Mouse (Mus musculus): ENCODE results near the gene Plet1.
A peak's percentile ranks its signal among the peaks of the same experiment; 100 is the strongest.

Gene Plet1

DNA sequence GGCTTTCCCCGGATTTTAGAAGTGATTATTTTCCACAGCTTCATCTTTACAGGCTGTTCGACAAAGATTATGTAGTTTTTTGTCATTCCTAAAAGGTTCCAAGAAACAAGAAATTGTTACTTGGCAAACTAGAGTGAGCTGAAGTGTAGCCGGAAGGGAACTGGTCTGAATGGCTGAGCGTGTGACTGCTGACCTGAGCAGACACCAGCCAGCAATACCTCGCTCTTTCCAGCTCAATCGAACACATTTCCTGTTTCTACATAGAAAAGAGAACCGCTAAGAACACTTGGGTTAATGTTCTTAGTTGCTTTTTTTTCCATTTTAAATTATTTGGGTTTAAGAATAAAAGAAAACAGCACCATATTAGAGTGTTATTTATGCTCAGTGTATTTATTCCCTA is 45.8 kb downstream of the Plet1 start:
- DNase-seq = no peak

GRCm38 (mm10) chr9:50542401-50542800 is 48.1 kb downstream of the Plet1 start:
- no peak for DNase-seq

DNA sequence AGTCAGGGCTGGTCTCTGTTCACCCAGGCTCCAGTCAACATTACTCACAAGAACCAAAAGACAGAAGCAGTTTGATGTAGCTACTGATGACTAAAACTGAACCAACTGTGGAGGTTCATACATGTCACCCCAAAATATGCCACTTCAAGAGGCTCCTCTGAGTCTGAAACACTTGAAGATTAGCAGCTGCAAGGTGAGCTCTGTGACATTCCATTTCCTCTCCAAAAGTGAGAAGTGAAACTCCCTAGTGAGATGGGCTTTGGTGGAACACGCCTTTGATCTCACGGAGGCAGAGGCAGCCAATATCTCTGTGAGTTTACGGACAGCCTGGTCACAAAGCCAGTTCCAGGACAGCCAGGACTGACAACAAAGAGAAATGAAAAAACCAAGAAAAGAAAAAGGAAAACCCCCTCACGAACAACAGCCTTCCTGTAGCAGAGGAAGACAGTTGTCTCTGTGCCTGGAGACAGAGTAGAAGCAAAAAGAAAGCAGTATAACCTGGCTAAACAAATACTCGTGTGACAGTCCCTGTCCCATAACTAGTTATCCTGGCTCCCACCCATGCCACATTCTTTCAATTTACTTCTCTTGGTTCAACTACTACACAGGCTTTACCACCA is 53.6 kb downstream of the Plet1 start:
- DNase-seq = no peak

DNA sequence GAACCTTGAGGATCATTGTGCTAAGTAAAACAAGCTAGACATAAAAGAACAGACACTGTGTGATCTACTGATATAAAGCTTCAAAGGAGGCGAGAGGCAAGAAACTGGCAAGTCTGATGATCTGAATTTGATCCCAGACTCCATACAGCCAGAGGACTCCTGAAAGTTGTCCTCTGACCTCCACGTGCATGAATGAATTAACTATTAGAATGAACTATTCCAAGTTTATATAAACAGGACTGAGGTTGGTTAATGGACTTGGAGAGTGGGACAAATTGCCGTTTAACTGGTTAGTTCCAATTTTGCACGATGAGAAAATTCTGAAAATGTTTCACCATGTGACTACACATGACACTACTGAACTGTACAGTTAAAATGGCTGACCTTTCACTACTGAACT is 54.6 kb downstream of the Plet1 start:
- no peak for DNase-seq

DNA sequence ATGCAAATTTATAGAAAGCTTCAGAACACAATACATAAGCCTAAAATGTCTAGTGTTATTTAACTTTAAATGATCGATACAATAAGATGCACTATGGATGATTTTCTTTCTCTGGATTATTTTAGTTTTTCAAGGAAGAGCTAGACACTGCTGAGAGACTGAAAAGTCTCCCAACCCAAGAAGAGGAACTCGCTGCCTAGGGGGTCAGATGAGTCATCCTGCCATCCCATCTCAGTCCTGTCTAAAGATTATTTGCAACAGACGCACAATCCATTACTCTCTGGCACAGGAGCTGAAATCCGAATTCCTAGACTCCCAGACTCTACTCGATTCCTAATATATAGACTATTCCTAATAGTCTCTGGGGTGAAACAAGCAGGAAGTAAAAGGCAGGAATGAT is 57.9 kb downstream of the Plet1 start:
- DNase-seq = no peak

DNA sequence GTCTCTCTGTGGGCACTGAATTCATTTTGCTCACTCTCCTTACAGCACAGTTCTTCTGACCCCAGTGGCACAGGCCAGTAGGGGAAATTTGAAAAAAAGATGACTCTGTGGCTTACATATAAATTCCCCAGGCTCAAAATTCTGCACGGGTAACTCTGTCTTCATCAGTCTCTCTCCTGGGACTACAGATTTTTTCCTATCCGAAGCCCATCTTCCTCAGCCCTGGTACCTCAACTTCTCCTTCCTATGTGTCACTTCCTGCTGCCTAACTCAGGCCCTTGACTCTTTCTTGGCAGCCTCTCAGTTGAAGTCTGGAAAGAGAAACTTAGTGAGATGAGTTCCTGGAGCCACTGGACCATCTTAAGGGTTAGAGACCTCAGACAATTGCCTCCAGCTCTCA is 59.2 kb downstream of the Plet1 start:
- DNase-seq = no peak

DNA sequence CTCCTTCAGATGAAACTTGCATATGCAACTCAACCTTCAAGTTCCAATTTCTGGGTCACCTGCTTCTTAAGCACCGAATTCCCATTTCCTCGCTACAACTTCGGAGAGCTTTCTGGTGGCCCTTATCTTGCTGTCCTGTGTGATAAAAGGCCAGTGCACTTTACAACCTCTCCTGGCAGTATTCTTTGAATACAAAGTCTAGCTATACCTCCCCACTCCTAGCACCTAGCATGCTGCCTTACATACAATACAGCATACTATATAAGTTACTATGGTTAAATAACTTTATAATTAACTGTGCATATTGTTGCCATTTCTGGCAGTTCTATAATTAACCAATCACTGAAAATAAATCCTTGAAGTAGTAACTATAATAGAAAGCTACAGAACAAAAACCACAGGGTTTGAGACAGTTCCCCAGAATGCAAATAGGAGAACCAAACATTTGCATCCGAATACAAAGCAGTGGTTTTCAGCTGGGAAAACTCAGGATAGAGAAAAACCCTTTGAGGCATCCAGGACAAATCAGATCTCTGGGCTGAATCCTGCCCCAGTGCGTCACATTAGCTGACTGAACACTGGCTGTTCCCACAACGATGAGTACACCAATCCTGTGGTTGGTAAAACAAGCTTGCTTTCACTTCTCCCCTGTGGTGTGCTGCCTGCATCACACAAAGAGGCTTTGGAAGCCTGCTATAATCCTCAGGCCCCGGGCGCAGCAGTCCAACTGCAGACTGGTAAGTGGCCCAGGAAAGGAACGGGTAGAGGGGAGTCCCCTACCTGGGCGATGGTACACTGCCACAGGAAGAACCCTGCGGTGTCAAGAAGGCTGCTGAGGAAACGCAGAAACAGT is 60.1 kb downstream of the Plet1 start, which contains the start of gene Il18:
TSS of gene Il18 (plus strand) at position 587 of the 853 bp plus-strand sequence.
- DNase-seq = peak; percentile 43

- no peak for DNase-seq
Measured at GRCm38 (mm10) chr9:50555094-50555446, 60.7 kb downstream of the Plet1 start, which contains the start of gene Bco2. TSS of gene Bco2 (minus strand) at chr9:50555181.
